Mouse (Mus musculus) midbrain, postnatal 0 days (tissue): Measurements from ENCODE around the gene Tnrc6a. TPM values are rescaled to one million over a fixed set of nuclear protein-coding genes. Genes with fewer than 3 reads are reported as not detected.

Experiments used
- ATAC-seq: fragments of 200-750 bp; cut with Nextera tagmentation; 2 replicates; pipeline ENCODE4 v1.8.0; 2017; ENCODE audit warnings: moderate number of reproducible peaks, mild to moderate bottlenecking, moderate TSS enrichment, moderate library complexity; ENCODE audit not compliant: low FRiP score
- DNase-seq: peaks from one replicate; pipeline ENCODE4 v3.0.0-alpha.2; 2015; ENCODE audit warnings: low spot score
- H3K27ac ChIP-seq: fragments of 300-500 bp; sonication (generic); 2 replicates; pipeline ENCODE4 v1.5.1; 2014; ENCODE audit warnings: low read depth, mild to moderate bottlenecking, low read length, mixed read lengths
- H3K27me3 ChIP-seq: fragments of 300-500 bp; sonication (generic); 2 replicates; pipeline ENCODE4 v1.6.1; 2014; ENCODE audit warnings: low read length, control low read depth, mixed read lengths; ENCODE audit not compliant: insufficient read depth
- H3K36me3 ChIP-seq: fragments of 300-500 bp; sonication (generic); 2 replicates; pipeline ENCODE4 v1.6.1; 2014; ENCODE audit warnings: low read length, control low read depth, mixed read lengths; ENCODE audit not compliant: insufficient read depth
- H3K4me1 ChIP-seq: fragments of 300-500 bp; sonication (generic); 2 replicates; pipeline ENCODE4 v1.6.1; 2014; ENCODE audit warnings: mild to moderate bottlenecking, control low read depth, antibody characterized with exemption, low read length, mixed read lengths; ENCODE audit not compliant: insufficient read depth
- H3K4me2 ChIP-seq: fragments of 300-500 bp; sonication (generic); 2 replicates; pipeline ENCODE4 v1.6.1; 2014; ENCODE audit warnings: low read depth, mild to moderate bottlenecking, low read length, mixed read lengths; ENCODE audit not compliant: poor library complexity, severe bottlenecking
- H3K4me3 ChIP-seq: fragments of 300-500 bp; sonication (generic); 2 replicates; pipeline ENCODE4 v1.5.1; 2014; ENCODE audit warnings: low read depth, mild to moderate bottlenecking, low read length, moderate library complexity
- H3K9ac ChIP-seq: fragments of 300-500 bp; sonication (generic); replicated peaks from 2 replicates; pipeline ENCODE4 v1.6.1; 2014; ENCODE audit warnings: mild to moderate bottlenecking, low read length, moderate library complexity, mixed read lengths; ENCODE audit not compliant: poor library complexity, severe bottlenecking
- H3K9me3 ChIP-seq: fragments of 300-500 bp; sonication (generic); 2 replicates; pipeline ENCODE4 v1.6.1; 2016; ENCODE audit warnings: low read length, control low read depth
- CTCF ChIP-seq: IDR thresholded peaks from 2 replicates; pipeline ENCODE4 v1.5.1; 2016; ENCODE audit warnings: antibody characterized with exemption, mild to moderate bottlenecking
- WGBS: fragments of 180-500 bp; shearing (Covaris S2); extraction: QIAGEN DNeasy Blood & Tissue Kit; methylation state at CpG from one replicate; pipeline ENCODE4 v1.1.7; 2014; 5-methylcytosine and 5-hydroxymethylcytosine counted together
- polyA plus RNA-seq: library from polyadenylated mRNA; unstranded; fragments of >200 nt; fragmentation: Nextera tagmentation; extraction: Ambion mirVana; gene quantifications from 2 replicates; pipeline ENCODE4 v1.2.1, GENCODE M21; 2015
- total RNA-seq: library from RNA; depleted of rRNA; stranded (reverse); fragments of >200 nt; gene quantifications from 2 replicates; pipeline ENCODE4 v1.2.3, GENCODE M21; 2014

The Tnrc6a gene
- total and polyA plus RNA-seq, 2 experiments from 2014 or later = 53.2 to 73.9 TPM

DNA sequence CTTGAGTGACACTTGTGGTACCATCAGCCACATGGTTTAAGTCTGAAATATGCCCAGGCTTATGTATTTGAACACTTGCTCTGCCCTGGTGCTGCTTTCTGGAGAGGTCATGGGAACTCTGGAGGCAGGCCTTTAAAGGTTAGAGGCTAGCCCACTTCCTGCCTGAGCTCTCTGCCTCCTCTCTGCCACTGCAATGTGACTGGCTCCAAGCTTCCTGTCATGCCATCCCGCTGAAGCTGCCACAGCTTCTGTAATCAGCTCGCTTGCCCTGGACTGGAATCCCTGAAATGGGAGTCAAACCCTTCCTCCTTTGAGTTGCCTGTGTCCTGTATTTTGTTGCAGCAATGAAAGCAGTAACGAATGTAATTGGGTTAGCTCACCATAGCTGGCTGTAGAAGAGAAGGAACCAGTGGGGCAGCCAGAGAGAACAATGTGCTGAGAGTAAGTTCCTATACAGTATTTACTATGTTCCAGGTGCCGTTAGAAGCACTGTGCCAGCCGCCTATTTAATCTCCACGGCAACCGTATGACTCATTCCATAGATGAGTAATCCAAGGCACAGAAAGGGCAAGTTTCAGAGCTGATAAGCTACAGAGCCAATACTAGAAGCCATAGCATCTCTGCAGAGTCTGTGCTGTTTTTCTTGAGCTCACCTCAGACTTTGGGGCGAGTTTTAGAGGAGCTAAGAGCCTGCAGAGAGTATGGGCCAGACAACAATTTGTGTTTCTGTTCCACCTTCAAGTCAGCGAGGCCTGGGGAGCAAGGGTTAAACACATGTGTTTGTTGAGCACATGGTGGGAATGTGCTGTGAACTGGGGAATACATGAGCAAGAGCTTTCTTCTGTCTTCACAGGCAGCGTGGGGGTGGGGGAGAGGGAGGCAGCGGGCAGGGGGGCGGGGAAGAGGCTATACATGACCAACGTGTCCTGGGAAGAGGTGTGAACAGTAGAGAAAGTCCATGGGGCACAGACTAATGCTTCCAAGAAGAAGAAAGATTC, 15.3 kb upstream of the Tnrc6a start:
- Histone ChIP-seq H3K9ac (no peak overlapping the region), H3K4me1 (0 out of 2 replicates have a peak, but pooled peaks cover 3% of the 10 kb centered on the region), H3K36me3 (no peaks in the 10 kb centered on the region), H3K4me2 (no peak overlapping the region), H3K27me3 (no peaks in the 10 kb centered on the region), H3K4me3 (no peak overlapping the region), H3K27ac (no peak overlapping the region), H3K9me3 (no peaks in the 10 kb centered on the region)
- TF ChIP-seq CTCF = no peak
- 61% methylated on average over 13 of the region's 13 CpGs for WGBS
- DNase-seq (no peak), ATAC-seq (no peak)

GRCm38 (mm10) chr7:123109361-123110000, 14.2 kb upstream of the Tnrc6a start:
- Histone ChIP-seq H3K4me2 (no peak overlapping the region), H3K36me3 (no peaks in the 10 kb centered on the region), H3K4me3 (no peak overlapping the region), H3K27me3 (no peaks in the 10 kb centered on the region), H3K9me3 (no peaks in the 10 kb centered on the region), H3K9ac (no peak overlapping the region), H3K4me1 (0 out of 2 replicates have a peak, but pooled peaks cover 3% of the 10 kb centered on the region), H3K27ac (no peak overlapping the region)
- 93% methylated on average over 7 of the region's 7 CpGs for WGBS
- ATAC-seq = no peak
- no peak for TF ChIP-seq CTCF
- DNase-seq = no peak

GRCm38 (mm10) chr7:123110135-123110534, 13.6 kb upstream of the Tnrc6a start:
- no peak for ATAC-seq
- DNase-seq = no peak
- Histone ChIP-seq H3K27me3 (no peaks in the 10 kb centered on the region), H3K4me2 (no peak overlapping the region), H3K27ac (no peak overlapping the region), H3K9ac (no peak overlapping the region), H3K4me3 (no peak overlapping the region), H3K9me3 (no peaks in the 10 kb centered on the region), H3K4me1 (0 out of 2 replicates have a peak, but pooled peaks cover 3% of the 10 kb centered on the region), H3K36me3 (no peaks in the 10 kb centered on the region)
- no peak for TF ChIP-seq CTCF
- WGBS = 84% methylated on average over 3 of the region's 3 CpGs

DNA sequence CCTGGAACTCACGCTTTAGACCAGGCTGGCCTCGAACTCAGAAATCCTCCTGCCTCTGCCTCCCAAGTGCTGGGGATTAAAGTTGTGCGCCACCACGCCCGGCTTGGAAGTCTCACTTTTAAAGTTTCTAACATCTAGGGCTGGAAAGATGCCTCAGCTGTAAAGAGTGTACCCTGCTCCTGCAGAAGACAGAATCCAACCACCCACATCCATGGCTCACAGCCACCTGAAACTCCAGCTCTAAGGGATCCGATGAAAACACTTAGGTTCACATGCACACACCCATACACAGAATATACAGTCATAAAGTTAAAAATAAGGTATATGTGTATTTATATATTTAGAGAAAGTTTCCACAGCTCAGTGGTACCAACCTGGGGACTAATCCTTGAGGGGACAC, 10.1 kb upstream of the Tnrc6a start:
- no peak for DNase-seq
- no peaks in the 10 kb centered on the region for H3K27me3 ChIP-seq
- H3K4me1 ChIP-seq = no peaks in the 10 kb centered on the region
- ATAC-seq = no peak
- H3K36me3 ChIP-seq = no peaks in the 10 kb centered on the region
- no peaks in the 10 kb centered on the region for H3K9me3 ChIP-seq
- TF ChIP-seq CTCF = no peak
- no peak overlapping the region for H3K4me3 ChIP-seq
- WGBS = 94% methylated on average over 6 of the region's 6 CpGs
- no peak overlapping the region for H3K4me2 ChIP-seq
- H3K9ac ChIP-seq = no peak overlapping the region
- no peak overlapping the region for H3K27ac ChIP-seq

DNA sequence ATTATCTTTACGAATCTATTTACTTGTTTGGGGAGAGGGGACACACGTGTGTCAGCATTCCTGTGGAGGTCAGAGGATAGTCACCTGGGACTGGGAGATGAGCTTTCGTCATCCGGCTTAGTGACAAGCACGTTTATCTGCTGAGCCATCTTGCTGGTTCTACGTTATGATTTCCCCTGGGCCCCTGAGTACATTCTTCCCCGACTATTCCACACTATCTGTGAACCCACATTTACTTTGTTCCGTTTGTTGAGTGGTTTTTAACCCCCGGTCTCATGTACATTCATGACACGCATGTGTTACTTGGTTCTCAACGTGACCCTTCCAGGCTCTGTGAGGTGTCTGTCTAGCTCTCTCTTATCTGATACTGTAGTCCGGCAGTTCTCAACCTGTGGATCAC, 6.9 kb upstream of the Tnrc6a start:
- H3K36me3 ChIP-seq = no peaks in the 10 kb centered on the region
- DNase-seq (no peak), ATAC-seq (no peak)
- H3K4me1 ChIP-seq = no peaks in the 10 kb centered on the region
- no peak overlapping the region for H3K27ac ChIP-seq
- no peak overlapping the region for H3K4me2 ChIP-seq
- no peaks in the 10 kb centered on the region for H3K9me3 ChIP-seq
- no peak for TF ChIP-seq CTCF
- 83% methylated on average over 12 of the region's 12 CpGs for WGBS
- no peak overlapping the region for H3K4me3 ChIP-seq
- no peaks in the 10 kb centered on the region for H3K27me3 ChIP-seq
- H3K9ac ChIP-seq = no peak overlapping the region

DNA sequence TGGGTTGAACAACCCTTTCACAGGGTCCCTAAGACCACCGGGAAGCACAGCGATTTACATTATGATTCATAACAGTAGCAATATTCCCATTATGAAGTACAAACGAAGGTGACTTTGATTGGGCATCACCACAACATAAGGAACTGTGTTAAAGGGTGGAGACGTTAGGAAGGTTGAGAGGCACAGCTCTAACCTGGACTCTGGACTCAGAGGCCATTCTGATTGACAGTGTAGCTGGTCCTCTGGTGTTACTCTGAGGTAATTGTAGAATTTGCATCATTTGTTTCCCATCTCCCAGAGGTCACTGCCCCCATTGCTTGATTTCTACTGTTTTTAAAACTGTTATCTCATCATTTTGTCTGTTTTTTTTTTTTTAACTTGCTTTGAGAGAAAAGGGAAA, 6.5 kb upstream of the Tnrc6a start:
- Histone ChIP-seq H3K4me3 (no peak overlapping the region), H3K4me2 (no peak overlapping the region), H3K9me3 (no peaks in the 10 kb centered on the region), H3K36me3 (no peaks in the 10 kb centered on the region), H3K27me3 (no peaks in the 10 kb centered on the region), H3K4me1 (no peaks in the 10 kb centered on the region), H3K9ac (no peak overlapping the region), H3K27ac (no peak overlapping the region)
- TF ChIP-seq CTCF = no peak
- ATAC-seq (no peak), DNase-seq (no peak)
- WGBS = 86% methylated on average over 4 of the region's 4 CpGs
